ENCODE assay signal across 9 mouse cellular contexts in genomic region chr3:129270044-129270443, GRCm38 (mm10).
DNase-seq lines count a peak whose midpoint lies in the region; ATAC-seq and TF ChIP-seq lines count a peak whose summit lies in the region.
"Had no signal": no experiment of that assay in that cellular context is flagged by ENCODE, and none has a peak within 500 bp of the region (broad histone marks: within the 10 kb centered on the region; RNA-seq: fewer than 3 reads in every experiment).

No protein-coding gene starts in this region.

- no peak overlapping the region for H3K4me3 ChIP-seq in heart, embryonic 16.5 days (ENCODE audit: low read length)
- H3K4me3 ChIP-seq in heart, embryonic 10.5 days, result no peak overlapping the region
- no peak overlapping the region for H3K4me3 ChIP-seq in spleen, adult 2 months (ENCODE audit: extremely low read depth, insufficient read depth, insufficient read length)
- no peak overlapping the region for H3K4me3 ChIP-seq in liver, postnatal 0 days (ENCODE audit: low read depth, low read length)
- H3K4me3 ChIP-seq: lung, embryonic 15.5 days had no signal

- no peaks in the 10 kb centered on the region for H3K27me3 ChIP-seq in heart, embryonic 16.5 days (ENCODE audit: control insufficient read depth, insufficient read depth, low read length)
- H3K27me3 ChIP-seq in heart, embryonic 10.5 days (ENCODE audit: insufficient read depth, poor library complexity, severe bottlenecking), result no peaks in the 10 kb centered on the region
- no peaks in the 10 kb centered on the region for H3K27me3 ChIP-seq in spleen, adult 2 months (ENCODE audit: control insufficient read depth, insufficient read depth, low read length)
- no peaks in the 10 kb centered on the region for H3K27me3 ChIP-seq in liver, postnatal 0 days (ENCODE audit: insufficient read depth, low read length)
- no peaks in the 10 kb centered on the region for H3K27me3 ChIP-seq in splenic B cell, adult 2 months (ENCODE audit: control insufficient read depth, insufficient read depth, low read length, poor library complexity, severe bottlenecking)
- H3K27me3 ChIP-seq: lung, embryonic 15.5 days had no signal

- no peaks in the 10 kb centered on the region for H3K36me3 ChIP-seq in heart, embryonic 16.5 days (ENCODE audit: control insufficient read depth, insufficient read depth)
- H3K36me3 ChIP-seq in heart, embryonic 10.5 days, result no peaks in the 10 kb centered on the region
- H3K36me3 ChIP-seq in spleen, adult 2 months (ENCODE audit: control insufficient read depth, insufficient read depth, low read length), result no peaks in the 10 kb centered on the region
- H3K36me3 ChIP-seq in liver, postnatal 0 days (replicated peaks; ENCODE audit: insufficient read depth, low read length), result no peaks in the 10 kb centered on the region
- no peaks in the 10 kb centered on the region for H3K36me3 ChIP-seq in splenic B cell, adult 2 months (ENCODE audit: control insufficient read depth, insufficient read depth, low read length, poor library complexity, severe bottlenecking)
- H3K36me3 ChIP-seq: lung, embryonic 15.5 days had no signal

- TF ChIP-seq CTCF in spleen, adult 2 months (IDR thresholded peaks at IDR 0.05; ENCODE audit: extremely low read depth, insufficient read depth, insufficient read length, insufficient replicate concordance), result no peak
- TF ChIP-seq CTCF in liver, postnatal 0 days (IDR thresholded peaks at IDR 0.05; ENCODE audit: low read depth), result no peak

- no peaks in the 10 kb centered on the region for H3K4me1 ChIP-seq in heart, embryonic 16.5 days (ENCODE audit: control insufficient read depth, insufficient read depth, low read length)
- H3K4me1 ChIP-seq in heart, embryonic 10.5 days, result no peaks in the 10 kb centered on the region
- no peaks in the 10 kb centered on the region; the same call in 1 of the 2 replicates for H3K4me1 ChIP-seq in spleen, adult 2 months (ENCODE audit: control insufficient read depth, insufficient read depth, insufficient read length)
- H3K4me1 ChIP-seq in liver, postnatal 0 days (ENCODE audit: insufficient read depth), result no peaks in the 10 kb centered on the region; the same call in 1 of the 2 replicates
- H3K4me1 ChIP-seq: lung, embryonic 15.5 days had no signal

- H3K9me3 ChIP-seq in heart, embryonic 16.5 days (replicated peaks; ENCODE audit: control insufficient read depth, low read length), result no peaks in the 10 kb centered on the region
- no peaks in the 10 kb centered on the region for H3K9me3 ChIP-seq in heart, embryonic 10.5 days
- no peaks in the 10 kb centered on the region for H3K9me3 ChIP-seq in liver, postnatal 0 days (ENCODE audit: low read length)
- H3K9me3 ChIP-seq: lung, embryonic 15.5 days had no signal

- no peak overlapping the region for H3K9ac ChIP-seq in heart, embryonic 16.5 days (ENCODE audit: low read length)
- no peak overlapping the region for H3K9ac ChIP-seq in liver, postnatal 0 days (replicated peaks)
- H3K9ac ChIP-seq: lung, embryonic 15.5 days had no signal

- 46% methylated on average over 13 of the region's 13 CpGs for WGBS in heart, embryonic 16.5 days
- 58% methylated on average over 13 of the region's 13 CpGs for WGBS in heart, embryonic 10.5 days
- 12% methylated on average over 13 of the region's 13 CpGs for whole genome bisulfite sequencing in spleen, adult 2 months
- 28% methylated on average over 13 of the region's 13 CpGs for WGBS in liver, postnatal 0 days (ENCODE audit: insufficient replicate concordance)

- peak overlapping the region; percentile 38; the same call in 1 of the 2 replicates for H3K4me2 ChIP-seq in heart, embryonic 16.5 days (ENCODE audit: low read depth, low read length)
- no peak overlapping the region for H3K4me2 ChIP-seq in liver, postnatal 0 days (ENCODE audit: low read depth, low read length)
- H3K4me2 ChIP-seq: lung, embryonic 15.5 days had no signal

- no peak overlapping the region for H3K27ac ChIP-seq in heart, embryonic 16.5 days (ENCODE audit: low read length)
- H3K27ac ChIP-seq in heart, embryonic 10.5 days, result no peak overlapping the region
- no peak overlapping the region for H3K27ac ChIP-seq in spleen, adult 2 months (ENCODE audit: insufficient read depth, low read length)
- H3K27ac ChIP-seq in liver, postnatal 0 days (ENCODE audit: low read depth), result no peak overlapping the region
- H3K27ac ChIP-seq: lung, embryonic 15.5 days had no signal

- TF ChIP-seq EP300 in liver, postnatal 0 days (IDR thresholded peaks at IDR 0.05; ENCODE audit: low read depth), result no peak

- TF ChIP-seq POLR2A in spleen, adult 2 months (IDR thresholded peaks at IDR 0.05; ENCODE audit: low read depth, low read length), result no peak

- ATAC-seq in heart, embryonic 16.5 days (replicated peaks; ENCODE audit: extremely low read depth, insufficient read depth, low FRiP score), result no peak
- peak; percentile 41; the same call in 1 of the 2 replicates for ATAC-seq in liver, postnatal 0 days

- no peak for DNase-seq in heart, embryonic 10.5 days (ENCODE audit: low spot score)
- DNase-seq in spleen, adult 2 months (ENCODE audit: low read depth in 1 of 2, low spot score in 2 of 2), result peak; percentile 11 to 15
- DNase-seq in spleen, adult 12 weeks (ENCODE audit: low spot score), result no peak
- peak; percentile 43 for DNase-seq in liver, postnatal 0 days
- DNase-seq in splenic B cell, adult 2 months (ENCODE audit: low read depth, low spot score), result peak; percentile 62
- DNase-seq in cerebellum, adult 11-12 months, result no peak
- DNase-seq in cerebellum, postnatal 4 days (ENCODE audit: low spot score in 2 of 2), result no peak

Comparison
In these comparisons a context has a peak if more than half of its experiments do, and no peak if none do; other contexts are left out.
1. DNase-seq: peak in spleen, adult 2 months (2 of 2), liver, postnatal 0 days (single experiment) and splenic B cell, adult 2 months (single experiment); none in heart, embryonic 10.5 days (single experiment), spleen, adult 12 weeks (single experiment), cerebellum, adult 11-12 months (single experiment) and cerebellum, postnatal 4 days (0 of 2).